Mouse (Mus musculus): Measurements from ENCODE around the gene Teddm2. TPM values are rescaled to one million over a fixed set of nuclear protein-coding genes. Genes with fewer than 3 reads are reported as not detected.

Teddm2 gene
- polyA plus RNA-seq (2016; fragmentation: Nextera tagmentation; extraction: Ambion mirVana): 0.65 and 0.86 TPM in 2 replicates

GRCm38 (mm10) chr1:153899731-153900380, at the start of gene Teddm2, which contains the start of gene Glul:
Gene Teddm2 (minus strand): TSS chr1:153900228.
Gene Glul (plus strand): TSS chr1:153899944.
- ATAC-seq (ENCODE audit: low FRiP score, low read depth): peak; percentile 96
- under 1% methylated on average over 51 of the region's 51 CpGs for WGBS
- peak within 1 kb of the TSS; percentile 98 for H3K27ac ChIP-seq (replicated peaks)
- peak within 1 kb of the TSS; percentile 91 for H3K4me2 ChIP-seq (replicated peaks)
- H3K27me3 ChIP-seq: peaks cover 17% of the 10 kb centered on the region
- H3K9ac ChIP-seq (replicated peaks): peak within 1 kb of the TSS; percentile 93
- H3K4me3 ChIP-seq: peak within 1 kb of the TSS; percentile 85
- H3K4me1 ChIP-seq: peaks cover 35% of the 10 kb centered on the region
- H3K36me3 ChIP-seq: peaks cover 23% of the 10 kb centered on the region
- H3K9me3 ChIP-seq: no peaks in the 10 kb centered on the region

- 94% methylated on average over 6 of the region's 6 CpGs for WGBS
- H3K9ac ChIP-seq (replicated peaks): no peak overlapping the region
- H3K27ac ChIP-seq (replicated peaks): no peak overlapping the region
- ATAC-seq (ENCODE audit: low FRiP score, low read depth): no peak
- no peaks in the 10 kb centered on the region for H3K9me3 ChIP-seq
- H3K4me2 ChIP-seq (replicated peaks): no peak overlapping the region
- no peak overlapping the region for H3K4me3 ChIP-seq
- no peaks in the 10 kb centered on the region for H3K27me3 ChIP-seq
- no peaks in the 10 kb centered on the region for H3K36me3 ChIP-seq
- H3K4me1 ChIP-seq: no peaks in the 10 kb centered on the region; the same call in 1 of the 2 replicates
These were observed 47.8 kb upstream of the Teddm2 start for GRCm38 (mm10) chr1:153947837-153948236.

DNA sequence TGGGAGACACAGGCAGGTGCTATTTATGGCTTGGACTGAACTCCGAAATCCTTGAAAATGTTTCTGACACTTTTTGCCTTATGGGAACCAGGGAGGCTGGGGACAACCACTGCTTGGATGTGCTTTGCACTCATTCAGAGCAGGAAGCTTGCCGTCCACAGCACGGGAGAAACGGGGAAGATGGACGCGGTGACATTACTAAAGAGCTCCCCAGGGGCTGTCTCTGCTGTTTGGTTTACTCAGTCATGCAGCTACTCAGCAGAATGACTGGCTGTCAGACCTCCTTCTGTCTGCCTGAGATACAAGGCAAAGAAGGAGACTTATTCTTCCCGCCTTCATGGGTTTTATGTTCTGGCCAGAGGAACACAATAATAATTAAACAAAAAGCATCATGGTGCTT, 46.9 kb upstream of the Teddm2 start:
- Histone ChIP-seq H3K27me3 (no peaks in the 10 kb centered on the region), H3K4me2 (replicated peaks) (no peak overlapping the region), H3K9ac (replicated peaks) (no peak overlapping the region), H3K4me1 (no peaks in the 10 kb centered on the region; the same call in 1 of the 2 replicates), H3K4me3 (no peak overlapping the region), H3K36me3 (no peaks in the 10 kb centered on the region), H3K27ac (replicated peaks) (no peak overlapping the region), H3K9me3 (no peaks in the 10 kb centered on the region)
- ATAC-seq (ENCODE audit: low FRiP score, low read depth): no peak
- WGBS: 30% methylated on average over 7 of the region's 7 CpGs

- no peak overlapping the region for H3K27ac ChIP-seq (replicated peaks)
- WGBS: 78% methylated on average over 5 of the region's 5 CpGs
These were observed 45.2 kb upstream of the Teddm2 start for GRCm38 (mm10) chr1:153945181-153945580.

DNA sequence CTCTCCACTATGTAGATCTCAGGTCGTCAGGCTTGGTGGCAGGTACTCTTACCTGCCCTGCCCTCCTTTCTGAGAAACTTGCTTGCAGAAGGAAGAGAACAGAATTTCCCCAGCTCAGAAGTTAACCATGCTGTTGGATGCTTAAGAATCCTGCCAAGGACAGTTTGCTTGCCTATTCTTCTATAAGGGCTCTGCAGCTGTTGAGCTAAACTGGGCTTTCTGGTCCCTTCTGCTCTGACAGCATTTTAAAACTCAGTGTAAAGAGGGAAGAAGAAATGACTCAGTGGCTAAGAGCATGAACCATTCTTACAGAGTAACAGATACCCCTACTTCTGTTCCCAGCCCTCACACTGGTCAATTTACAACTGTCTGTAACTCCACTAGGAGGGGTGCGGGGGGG, 41.0 kb upstream of the Teddm2 start:
- Histone ChIP-seq H3K4me3 (no peak overlapping the region), H3K36me3 (no peaks in the 10 kb centered on the region), H3K27ac (replicated peaks) (no peak overlapping the region), H3K9ac (replicated peaks) (no peak overlapping the region), H3K9me3 (no peaks in the 10 kb centered on the region), H3K27me3 (no peaks in the 10 kb centered on the region), H3K4me2 (replicated peaks) (no peak overlapping the region), H3K4me1 (no peaks in the 10 kb centered on the region)
- WGBS: 92% methylated on average over 2 of the region's 2 CpGs
- no peak for ATAC-seq (ENCODE audit: low FRiP score, low read depth)

More at GRCm38 (mm10) chr1:153945181-153945580, 45.2 kb upstream of the Teddm2 start:
- Histone ChIP-seq H3K4me2 (replicated peaks) (no peak overlapping the region), H3K36me3 (no peaks in the 10 kb centered on the region), H3K4me3 (no peak overlapping the region), H3K9me3 (no peaks in the 10 kb centered on the region), H3K9ac (replicated peaks) (no peak overlapping the region), H3K27me3 (no peaks in the 10 kb centered on the region), H3K4me1 (no peaks in the 10 kb centered on the region; the same call in 1 of the 2 replicates)
- no peak for ATAC-seq (ENCODE audit: low FRiP score, low read depth)

DNA sequence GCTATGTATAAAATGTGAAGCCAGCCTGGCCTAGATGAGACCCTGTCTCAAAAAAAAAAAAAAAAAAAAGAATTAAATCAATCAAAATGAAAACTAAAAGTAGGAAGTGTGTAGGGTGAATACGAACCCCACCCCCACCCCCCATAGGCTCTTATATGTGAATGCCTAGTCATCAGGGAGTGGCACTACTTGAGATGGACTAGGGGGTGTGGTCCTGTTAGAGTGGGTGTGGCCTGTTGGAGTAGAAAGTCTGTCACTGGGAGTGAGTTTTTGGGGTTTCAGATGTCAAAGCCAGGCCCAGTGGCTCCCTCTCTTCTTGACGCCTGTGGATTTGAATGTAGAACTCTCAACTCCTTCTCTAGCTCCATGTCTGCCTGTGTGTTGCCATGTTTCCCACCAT, 37.0 kb upstream of the Teddm2 start:
- H3K4me3 ChIP-seq: no peak overlapping the region
- H3K9me3 ChIP-seq: no peaks in the 10 kb centered on the region
- H3K36me3 ChIP-seq: no peaks in the 10 kb centered on the region
- 93% methylated on average over 2 of the region's 2 CpGs for WGBS
- H3K9ac ChIP-seq (replicated peaks): no peak overlapping the region
- no peak for ATAC-seq (ENCODE audit: low FRiP score, low read depth)
- no peaks in the 10 kb centered on the region for H3K27me3 ChIP-seq
- H3K4me1 ChIP-seq: no peaks in the 10 kb centered on the region
- H3K4me2 ChIP-seq (replicated peaks): no peak overlapping the region
- no peak overlapping the region for H3K27ac ChIP-seq (replicated peaks)

DNA sequence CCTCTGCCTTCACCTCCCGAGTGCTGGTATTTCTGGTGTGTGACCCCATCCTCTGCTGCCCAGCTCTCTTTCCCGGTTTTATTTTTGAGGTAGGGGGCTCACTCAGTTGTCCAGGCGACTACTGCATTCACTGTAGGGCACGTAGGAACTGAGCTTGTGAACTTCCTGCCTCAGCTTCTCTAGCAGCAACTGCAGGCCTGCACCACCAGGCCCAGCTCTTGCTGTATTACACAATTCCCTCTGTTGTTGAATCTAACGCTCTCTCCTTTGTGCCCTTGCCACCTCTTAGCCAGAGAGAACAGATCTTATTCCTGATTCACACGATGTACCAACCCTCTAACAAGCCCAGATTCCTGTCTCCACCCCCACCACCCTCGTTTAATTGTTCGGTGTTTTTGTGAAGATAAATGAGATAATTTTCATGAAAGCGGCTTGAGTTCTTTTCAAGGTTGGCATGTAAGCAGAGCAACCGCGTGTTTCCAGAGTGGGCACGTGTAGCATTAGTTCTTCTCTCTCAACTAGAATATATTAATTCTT, 35.9 kb upstream of the Teddm2 start:
- no peak overlapping the region for H3K4me2 ChIP-seq (replicated peaks)
- no peaks in the 10 kb centered on the region for H3K9me3 ChIP-seq
- ATAC-seq (ENCODE audit: low FRiP score, low read depth): no peak
- H3K4me3 ChIP-seq: no peak overlapping the region
- no peaks in the 10 kb centered on the region for H3K36me3 ChIP-seq
- no peaks in the 10 kb centered on the region for H3K27me3 ChIP-seq
- H3K9ac ChIP-seq (replicated peaks): no peak overlapping the region
- H3K4me1 ChIP-seq: no peaks in the 10 kb centered on the region
- 82% methylated on average over 12 of the region's 12 CpGs for WGBS
- H3K27ac ChIP-seq (replicated peaks): no peak overlapping the region

DNA sequence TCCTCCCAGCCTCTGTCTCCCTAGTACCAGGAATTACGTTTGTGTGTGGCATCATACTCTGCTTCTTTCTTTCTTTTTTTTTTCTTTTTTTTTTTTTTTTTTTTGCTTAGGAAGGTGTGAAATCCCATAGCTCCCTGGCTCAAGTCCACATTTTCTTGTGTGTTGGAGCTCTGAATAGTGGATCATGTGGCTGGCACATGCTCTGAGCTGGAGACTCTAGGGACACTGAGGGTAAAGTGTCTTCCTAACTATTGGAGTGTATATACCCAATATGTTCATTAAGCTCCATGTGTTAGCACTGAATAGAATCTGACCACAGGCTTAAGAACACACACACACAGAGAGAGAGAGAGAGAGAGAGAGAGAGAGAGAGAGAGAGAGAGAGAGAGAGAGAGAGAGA, 33.7 kb upstream of the Teddm2 start:
- no peak for ATAC-seq (ENCODE audit: low FRiP score, low read depth)
- Histone ChIP-seq H3K27me3 (no peaks in the 10 kb centered on the region), H3K9ac (replicated peaks) (no peak overlapping the region), H3K4me3 (no peak overlapping the region), H3K9me3 (no peaks in the 10 kb centered on the region), H3K36me3 (no peaks in the 10 kb centered on the region), H3K4me2 (replicated peaks) (no peak overlapping the region), H3K27ac (replicated peaks) (no peak overlapping the region), H3K4me1 (no peaks in the 10 kb centered on the region)
- 86% methylated on average over 1 of the region's 1 CpGs for WGBS

DNA sequence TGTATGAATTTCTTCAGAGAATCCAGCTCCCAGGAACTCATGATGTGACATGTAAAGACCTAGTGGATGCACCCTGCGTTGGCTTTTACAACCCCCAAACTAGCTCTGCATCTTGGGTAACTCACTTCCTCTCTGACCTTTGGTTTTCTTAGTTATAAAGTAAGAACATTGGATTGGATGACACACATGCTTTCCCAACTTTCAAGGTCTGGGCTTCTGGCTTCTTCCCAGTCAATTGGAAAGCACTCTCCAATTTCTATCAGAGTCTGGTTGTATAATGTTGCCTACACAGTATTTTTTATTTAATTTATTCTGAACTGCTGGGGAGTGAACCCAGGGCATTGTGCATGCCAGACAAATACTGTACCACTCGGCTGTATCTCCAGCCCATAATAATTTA, 30.4 kb upstream of the Teddm2 start:
- no peak overlapping the region for H3K4me2 ChIP-seq (replicated peaks)
- 85% methylated on average over 2 of the region's 2 CpGs for WGBS
- no peak overlapping the region for H3K27ac ChIP-seq (replicated peaks)
- no peak overlapping the region for H3K9ac ChIP-seq (replicated peaks)
- ATAC-seq (ENCODE audit: low FRiP score, low read depth): no peak
- no peaks in the 10 kb centered on the region for H3K36me3 ChIP-seq
- H3K27me3 ChIP-seq: no peaks in the 10 kb centered on the region
- no peaks in the 10 kb centered on the region for H3K4me1 ChIP-seq
- no peak overlapping the region for H3K4me3 ChIP-seq
- H3K9me3 ChIP-seq: no peaks in the 10 kb centered on the region

DNA sequence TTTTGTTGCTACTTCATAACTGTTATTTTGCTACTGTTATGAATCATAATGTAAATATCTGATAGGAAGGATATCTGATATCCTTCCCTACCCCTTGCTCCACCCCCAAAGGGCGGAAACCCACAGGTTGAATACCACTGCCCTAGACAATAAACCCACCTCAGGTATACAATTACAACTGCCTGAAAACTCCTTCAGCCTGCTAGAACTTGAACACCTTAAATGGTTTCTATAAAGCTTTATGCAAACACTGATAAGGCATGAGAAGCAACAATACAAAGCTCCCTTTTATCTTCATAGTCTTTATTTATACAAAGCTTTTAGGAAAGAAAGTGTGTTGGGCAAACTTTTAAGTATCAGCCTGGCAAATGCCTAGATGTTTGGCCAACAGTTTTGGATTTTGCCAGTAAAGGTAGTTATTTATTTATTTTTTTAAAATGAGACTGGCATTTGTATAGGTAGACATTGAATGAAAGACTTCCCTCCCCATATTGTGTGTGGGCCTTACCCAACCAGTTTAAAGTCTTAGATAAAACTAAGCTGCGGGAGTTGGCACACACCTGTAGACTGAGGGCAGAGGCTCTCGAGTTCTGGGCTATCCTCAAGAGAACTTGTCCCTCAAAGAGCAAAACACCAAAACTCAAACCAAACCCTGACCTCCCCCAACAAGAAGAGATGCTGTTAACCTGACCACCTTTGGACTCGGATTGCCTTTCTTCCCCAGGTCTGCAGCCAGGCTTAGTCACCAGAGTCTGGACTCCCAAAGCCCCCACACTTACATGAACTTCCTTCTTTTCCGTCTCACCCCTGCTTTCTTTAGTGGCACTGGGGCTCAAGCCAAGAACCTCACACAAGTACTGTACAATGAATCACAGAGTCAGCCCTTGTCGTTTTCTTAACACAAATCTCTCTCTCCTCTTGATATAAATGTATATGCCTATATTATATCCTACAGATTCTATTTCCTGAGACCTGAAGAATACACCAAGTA, 24.7 kb upstream of the Teddm2 start:
- no peak for ATAC-seq (ENCODE audit: low FRiP score, low read depth)
- H3K4me3 ChIP-seq: no peak overlapping the region
- H3K4me2 ChIP-seq (replicated peaks): no peak overlapping the region
- H3K4me1 ChIP-seq: no peaks in the 10 kb centered on the region
- 89% methylated on average over 6 of the region's 6 CpGs for WGBS
- no peak overlapping the region for H3K9ac ChIP-seq (replicated peaks)
- no peak overlapping the region for H3K27ac ChIP-seq (replicated peaks)
- H3K9me3 ChIP-seq: no peaks in the 10 kb centered on the region
- no peaks in the 10 kb centered on the region for H3K36me3 ChIP-seq
- no peaks in the 10 kb centered on the region for H3K27me3 ChIP-seq

DNA sequence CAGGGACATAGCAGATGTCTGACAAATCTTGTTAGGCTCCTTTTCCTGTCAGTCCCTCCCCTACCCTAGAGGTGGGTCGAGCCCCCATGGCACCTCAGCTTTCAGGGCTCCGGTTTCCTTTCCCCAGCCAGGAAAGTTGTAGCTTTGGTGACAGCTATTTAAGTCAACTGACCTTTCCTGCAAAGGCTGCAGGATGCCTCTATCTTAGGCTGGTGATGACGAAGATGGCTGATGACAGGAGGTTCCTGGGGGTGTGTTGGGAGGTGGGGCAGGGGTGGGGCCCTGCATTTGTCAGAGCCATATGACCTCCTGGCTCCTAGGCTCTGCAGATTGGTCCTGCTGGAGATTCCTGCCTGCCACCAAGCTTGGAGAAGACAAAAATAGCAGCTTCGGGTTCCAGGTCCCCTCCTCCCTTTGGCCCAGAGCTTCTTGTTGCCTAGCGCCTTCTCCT, 22.6 kb upstream of the Teddm2 start:
- no peaks in the 10 kb centered on the region for H3K9me3 ChIP-seq
- no peaks in the 10 kb centered on the region for H3K27me3 ChIP-seq
- H3K36me3 ChIP-seq: no peaks in the 10 kb centered on the region
- no peak overlapping the region for H3K27ac ChIP-seq (replicated peaks)
- no peak overlapping the region for H3K4me2 ChIP-seq (replicated peaks)
- ATAC-seq (ENCODE audit: low FRiP score, low read depth): no peak
- H3K9ac ChIP-seq (replicated peaks): no peak overlapping the region
- WGBS: 64% methylated on average over 5 of the region's 5 CpGs
- no peaks in the 10 kb centered on the region for H3K4me1 ChIP-seq
- H3K4me3 ChIP-seq: no peak overlapping the region

DNA sequence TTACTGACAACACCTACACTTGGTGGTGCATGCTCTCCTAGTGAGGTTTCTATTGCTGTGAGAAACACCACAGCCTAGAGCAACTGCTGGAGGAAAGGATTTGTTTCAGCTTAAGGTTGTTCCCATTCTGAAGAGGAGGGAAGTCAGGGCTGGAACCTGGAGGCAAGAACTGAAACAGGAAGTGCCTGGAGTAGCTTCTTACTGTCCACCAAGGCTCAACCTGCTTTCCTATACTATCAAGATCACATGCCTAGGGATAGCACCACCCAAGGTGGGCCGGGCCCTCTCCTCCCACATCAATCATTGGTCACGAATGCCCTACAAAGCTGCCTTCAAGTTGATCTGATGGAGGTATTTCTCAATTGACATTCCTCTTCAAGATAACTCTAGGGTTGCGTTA, 21.6 kb upstream of the Teddm2 start:
- H3K4me2 ChIP-seq (replicated peaks): no peak overlapping the region
- no peak overlapping the region for H3K9ac ChIP-seq (replicated peaks)
- ATAC-seq (ENCODE audit: low FRiP score, low read depth): no peak
- WGBS: 93% methylated on average over 3 of the region's 3 CpGs
- no peaks in the 10 kb centered on the region for H3K27me3 ChIP-seq
- no peaks in the 10 kb centered on the region for H3K4me1 ChIP-seq
- H3K4me3 ChIP-seq: no peak overlapping the region
- no peaks in the 10 kb centered on the region for H3K36me3 ChIP-seq
- no peak overlapping the region for H3K27ac ChIP-seq (replicated peaks)
- no peaks in the 10 kb centered on the region for H3K9me3 ChIP-seq

All from midbrain, embryonic 12.5 days (tissue).